Mouse (Mus musculus) ES-E14 (cell line): ENCODE results near the gene Efcab2.

ENCODE experiments used
- HCFC1 ChIP-seq: IDR thresholded peaks from 2 replicates; pipeline ENCODE4 v1.6.1; 2012; ENCODE audit warnings: low read length, inconsistent platforms, borderline replicate concordance; ENCODE audit not compliant: insufficient read depth
- ZC3H11A ChIP-seq: IDR thresholded peaks from 2 replicates; pipeline ENCODE4 v1.6.1; 2012; ENCODE audit warnings: low read depth, mild to moderate bottlenecking, inconsistent platforms, low read length, borderline replicate concordance

DNA sequence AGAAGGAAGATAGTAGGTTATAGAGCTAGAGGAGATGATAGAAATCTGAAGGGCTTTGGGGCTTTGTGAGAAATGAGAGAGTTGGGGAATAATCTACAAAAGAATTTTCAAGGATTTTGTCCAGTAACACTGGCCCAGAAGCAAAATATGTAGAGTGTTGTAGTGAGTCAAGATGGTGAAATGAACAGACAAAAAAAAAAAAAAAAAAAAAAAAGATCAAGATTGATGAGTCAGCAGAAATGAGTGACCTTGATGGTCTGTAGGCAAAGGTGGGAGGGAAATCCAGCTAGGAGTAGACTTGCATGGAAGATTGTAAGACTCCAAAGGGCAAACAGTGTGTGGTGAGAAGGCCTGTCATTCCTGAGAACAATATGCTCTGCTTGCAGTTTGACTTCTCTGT, 78.0 kb downstream of the Efcab2 start:
- TF ChIP-seq ZC3H11A (no peak), HCFC1 (no peak)
